Mouse (Mus musculus): ENCODE data around the gene Padi4. TPM values are rescaled to one million over a fixed set of nuclear protein-coding genes. Genes with fewer than 3 reads are reported as not detected.

The Padi4 gene
- total RNA-seq, 2 experiments from 2014 or later: 0.63 to 0.74 TPM

DNA sequence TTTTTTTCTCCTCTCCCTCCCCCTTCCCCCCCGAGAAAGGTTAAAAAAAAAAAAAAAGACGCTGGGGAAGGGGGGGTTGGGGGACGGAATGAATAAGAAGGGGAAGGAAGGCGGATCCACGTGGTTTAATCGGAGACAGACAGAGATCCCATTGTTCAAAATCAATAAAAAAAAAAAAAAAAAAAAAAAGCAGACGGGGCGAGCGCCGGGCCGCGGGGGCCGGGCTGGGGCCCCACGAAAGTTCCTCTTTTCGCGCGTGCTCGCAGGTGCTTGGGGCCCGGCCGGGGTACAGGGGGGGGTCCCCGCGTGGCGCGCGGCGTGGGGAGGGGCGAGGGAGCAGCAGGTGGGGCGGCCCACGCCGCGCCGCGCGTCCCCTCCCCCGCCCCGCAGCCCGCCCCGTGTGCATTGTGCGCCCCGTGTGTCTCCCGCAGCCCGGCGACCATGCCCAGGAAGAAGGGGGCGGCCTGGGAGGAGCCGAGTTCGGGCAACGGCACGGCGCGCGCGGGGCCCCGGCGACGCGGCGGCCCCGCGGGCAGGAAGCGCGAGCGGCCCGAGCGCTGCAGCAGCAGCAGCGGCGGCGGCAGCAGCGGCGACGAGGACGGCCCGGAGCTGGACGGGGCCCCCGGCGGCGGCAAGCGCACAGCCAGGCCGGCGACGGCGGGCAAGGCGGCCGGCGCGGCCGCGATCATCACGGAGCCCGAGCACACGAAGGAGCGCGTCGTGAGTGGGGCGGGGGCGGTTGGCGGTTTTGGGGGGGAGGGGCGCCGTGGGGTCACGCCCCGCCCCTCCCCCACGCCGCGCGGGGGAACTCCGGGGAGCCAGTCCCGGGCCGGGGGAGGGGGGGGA, 72.1 kb downstream of the Padi4 start:
- peak; percentile 45 for DNase-seq

DNA sequence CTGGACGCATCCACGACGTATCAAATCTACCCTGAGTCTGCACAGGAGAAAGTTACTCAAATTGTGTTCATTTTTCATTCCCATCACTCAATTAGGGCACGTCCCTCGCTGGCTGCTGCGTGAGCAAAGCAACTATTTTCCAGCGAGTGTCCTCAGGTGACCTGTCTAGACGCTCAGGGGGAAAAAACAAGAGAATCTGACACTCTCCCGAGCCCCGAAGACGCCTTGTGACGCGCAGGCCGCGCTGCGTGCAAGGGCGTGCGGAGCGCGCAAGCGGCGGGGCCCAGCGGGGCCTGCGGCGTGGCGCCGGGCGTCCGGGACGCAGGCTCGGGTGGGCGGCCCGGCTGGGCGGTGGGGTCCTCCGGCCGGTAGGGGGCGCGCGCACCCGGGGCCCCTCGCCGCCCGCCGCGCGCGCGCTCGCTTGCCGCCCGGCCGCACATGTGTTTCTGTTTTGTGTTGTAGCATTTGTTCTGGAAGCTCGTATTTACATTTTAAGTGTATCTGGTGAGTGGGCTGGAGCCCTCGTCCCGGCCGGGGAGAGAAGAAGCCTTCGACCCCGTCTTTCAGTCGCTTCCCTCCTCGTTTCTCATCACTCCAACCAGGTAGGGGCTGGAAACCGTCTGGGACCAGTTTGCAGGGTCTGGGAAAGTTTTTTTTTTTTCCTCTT, 72.9 kb downstream of the Padi4 start:
- peak; percentile 87 for DNase-seq

DNA sequence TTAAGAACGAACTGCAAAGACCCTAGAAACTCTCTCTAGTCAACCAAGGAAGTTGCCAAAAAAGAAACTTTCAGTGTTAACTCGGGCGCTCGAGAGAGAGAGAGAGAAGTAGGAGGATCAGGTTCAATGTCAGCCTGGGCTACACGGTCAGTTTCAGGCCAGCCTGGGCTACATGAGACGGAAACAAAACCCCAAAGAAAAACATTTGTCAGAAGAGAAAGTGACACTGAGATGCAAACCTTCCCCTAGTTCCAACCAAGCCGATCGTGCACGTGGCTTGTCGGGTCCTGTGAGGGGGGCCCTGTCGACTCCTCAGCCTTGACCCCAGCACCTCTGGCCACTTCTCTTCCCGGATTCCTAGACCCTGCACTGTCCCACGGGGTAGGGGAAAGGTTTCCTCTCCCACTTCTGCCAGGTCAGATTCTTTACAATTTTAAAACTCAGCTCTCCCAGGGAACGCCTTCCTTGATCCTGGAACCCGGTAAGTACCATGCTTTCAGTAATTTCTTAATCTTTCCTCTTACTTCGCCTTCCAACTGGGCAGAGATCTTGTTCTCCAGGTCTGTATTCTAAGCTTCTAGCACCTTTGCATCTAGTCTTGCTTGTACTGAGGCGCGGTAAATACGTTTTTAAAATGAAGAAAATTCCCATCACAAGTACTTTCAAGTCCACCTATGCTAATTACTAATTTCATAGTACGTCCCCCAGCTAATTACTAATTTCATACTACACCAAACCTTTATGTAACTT, 73.6 kb downstream of the Padi4 start, which contains the start of gene Rcc2:
TSS of gene Rcc2 (plus strand) at position 273 of the 750 bp plus-strand sequence.
- DNase-seq: no peak

DNA sequence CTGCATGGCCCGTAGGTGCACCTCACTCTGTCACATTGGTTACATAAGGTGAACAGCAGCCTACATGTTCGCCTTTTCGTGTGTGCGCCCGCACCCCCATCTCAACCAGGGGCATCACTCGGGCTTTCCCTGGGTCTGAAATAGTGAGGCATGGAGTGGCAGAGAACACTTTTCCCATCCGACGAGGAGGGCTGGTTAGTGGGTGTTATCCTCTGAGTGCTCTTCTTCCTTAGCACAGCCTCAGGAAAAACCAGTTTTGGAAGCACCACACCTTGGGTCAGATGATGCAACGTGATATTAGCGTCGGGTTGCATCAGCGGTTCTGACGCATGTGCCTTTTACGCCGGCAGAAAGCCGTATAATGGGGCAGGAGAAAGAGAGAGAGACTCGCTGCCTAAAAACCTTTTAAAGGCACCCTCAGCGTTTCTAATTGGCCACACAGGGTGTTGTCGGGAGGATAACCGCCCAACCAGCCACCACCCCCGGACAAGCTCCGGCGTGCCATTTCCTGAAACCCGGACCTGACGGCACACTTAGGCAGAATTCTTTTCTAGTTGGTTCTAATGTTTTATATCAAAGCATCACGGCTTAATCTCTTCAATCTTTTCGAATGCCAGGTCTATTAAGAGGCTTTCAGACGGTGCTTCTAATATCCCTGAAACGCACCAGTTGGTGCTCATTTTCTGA, 74.5 kb downstream of the Padi4 start:
- DNase-seq: peak; percentile 72

Small RNA genes within 50 kb of the gene (microRNA-seq; reads per million reads assigned to microRNA genes)
- 0 reads per million in 2 experiments for gene Gm25951

Other genes with a start within 250 kb of the Padi4 start
- 10 to 100 TPM; 45.9 to 46.7 TPM for gene Arhgef10l, start 108.2 kb downstream of the Padi4 start, total RNA-seq (2021)
- 10 to 100 TPM; 38.2 to 38.5 TPM for gene Rcc2, start 73.7 kb downstream of the Padi4 start, total RNA-seq (2021)
- not detected for gene Padi6, start 31.6 kb downstream of the Padi4 start, total RNA-seq (2021)
- gene Padi3, start 36.4 kb upstream of the Padi4 start, total RNA-seq (2021): under 1 TPM; 0.19 to 0.38 TPM
- gene Padi1, start 71.5 kb upstream of the Padi4 start, total RNA-seq (2021): not detected
- under 1 TPM; 0.60 to 0.83 TPM for gene Padi2, start 132.1 kb upstream of the Padi4 start, total RNA-seq (2021)
- gene Sdhb, start 187.0 kb upstream of the Padi4 start, total RNA-seq (2021): 100 to 1,000 TPM; 633 to 638 TPM
- gene Atp13a2, start 212.6 kb upstream of the Padi4 start, total RNA-seq (2021): 10 to 100 TPM; 22.4 to 24.3 TPM
- gene Mfap2, start 236.2 kb upstream of the Padi4 start, total RNA-seq (2021): 10 to 100 TPM; 63.0 to 65.1 TPM

Data from heart, postnatal 4 days (tissue).